Mouse (Mus musculus): ENCODE measurements at regions not wholly inside any gene's neighbourhood (a gene's known extent, or its start where the extent isn't known, plus 50 kb on each side); places are given as distances from the start of the nearest gene placed in this dataset.

DNA sequence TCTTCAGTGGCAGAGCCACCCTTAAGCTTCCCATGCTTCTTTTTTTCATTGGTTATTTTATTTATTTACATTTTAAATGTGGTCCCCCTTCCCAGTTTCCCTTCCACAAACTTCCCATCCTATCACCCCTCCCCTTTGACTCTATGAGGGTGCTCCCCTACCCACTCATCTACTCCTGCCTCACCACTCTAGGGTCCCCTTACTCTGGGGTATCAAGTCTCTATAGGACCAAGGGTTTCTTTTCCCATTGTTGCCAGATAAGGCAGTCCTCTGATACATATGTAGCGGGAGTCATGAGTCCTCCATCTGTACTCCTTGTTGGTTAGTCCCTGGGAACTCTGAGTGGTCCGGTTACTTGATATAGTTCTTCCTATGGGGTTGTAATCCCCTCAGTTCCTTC is 110.6 kb upstream of the Fgf10 start:
- no peak overlapping the region for H3K4me3 ChIP-seq (ENCODE audit: low read depth, low read length)
- no peaks in the 10 kb centered on the region for H3K4me1 ChIP-seq (replicated peaks; ENCODE audit: control insufficient read depth, insufficient read depth, low read length)
- no peaks in the 10 kb centered on the region for H3K27me3 ChIP-seq (replicated peaks; ENCODE audit: control insufficient read depth, insufficient read depth, low read length)
- 88% methylated on average over 2 of the region's 2 CpGs for WGBS
- no peaks in the 10 kb centered on the region for H3K36me3 ChIP-seq (ENCODE audit: control insufficient read depth, insufficient read depth)
- ATAC-seq, result no peak
- no peaks in the 10 kb centered on the region for H3K9me3 ChIP-seq (ENCODE audit: control insufficient read depth)
- H3K27ac ChIP-seq (ENCODE audit: low read depth, low read length), result no peak overlapping the region
- TF ChIP-seq CTCF (IDR thresholded peaks at IDR 0.05; ENCODE audit: low read depth), result no peak
- no peak overlapping the region for H3K4me2 ChIP-seq (replicated peaks; ENCODE audit: low read depth)
- H3K9ac ChIP-seq (ENCODE audit: low read depth, low read length), result no peak overlapping the region

DNA sequence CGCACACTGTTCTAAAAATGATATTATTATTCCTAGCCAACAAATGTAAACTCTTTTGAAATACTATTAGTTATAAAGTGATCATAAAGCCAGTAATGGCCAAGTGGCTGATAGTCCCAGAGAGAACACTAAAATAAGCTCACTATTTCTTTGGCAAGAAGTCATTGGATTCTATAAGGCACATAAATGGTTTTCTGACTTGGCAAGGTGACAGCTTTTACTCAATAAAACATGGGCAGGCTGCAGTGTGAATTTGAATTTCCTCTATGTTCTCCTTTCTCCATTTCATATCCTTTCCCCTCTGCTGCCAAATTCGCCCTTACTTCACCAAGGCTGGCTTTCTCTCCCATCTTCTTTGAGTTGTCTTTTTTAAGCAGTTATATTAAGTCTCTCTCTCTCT is 117.6 kb upstream of the Fgf10 start:
- WGBS, result 78% methylated on average over 2 of the region's 2 CpGs
- Histone ChIP-seq H3K4me2 (replicated peaks; ENCODE audit: low read depth) (no peak overlapping the region), H3K4me3 (ENCODE audit: low read depth, low read length) (no peak overlapping the region), H3K27ac (ENCODE audit: low read depth, low read length) (no peak overlapping the region), H3K9me3 (ENCODE audit: control insufficient read depth) (no peaks in the 10 kb centered on the region), H3K9ac (ENCODE audit: low read depth, low read length) (no peak overlapping the region), H3K4me1 (replicated peaks; ENCODE audit: control insufficient read depth, insufficient read depth, low read length) (no peaks in the 10 kb centered on the region), H3K36me3 (ENCODE audit: control insufficient read depth, insufficient read depth) (no peaks in the 10 kb centered on the region), H3K27me3 (replicated peaks; ENCODE audit: control insufficient read depth, insufficient read depth, low read length) (no peaks in the 10 kb centered on the region)
- no peak for TF ChIP-seq CTCF (IDR thresholded peaks at IDR 0.05; ENCODE audit: low read depth)
- ATAC-seq, result no peak

DNA sequence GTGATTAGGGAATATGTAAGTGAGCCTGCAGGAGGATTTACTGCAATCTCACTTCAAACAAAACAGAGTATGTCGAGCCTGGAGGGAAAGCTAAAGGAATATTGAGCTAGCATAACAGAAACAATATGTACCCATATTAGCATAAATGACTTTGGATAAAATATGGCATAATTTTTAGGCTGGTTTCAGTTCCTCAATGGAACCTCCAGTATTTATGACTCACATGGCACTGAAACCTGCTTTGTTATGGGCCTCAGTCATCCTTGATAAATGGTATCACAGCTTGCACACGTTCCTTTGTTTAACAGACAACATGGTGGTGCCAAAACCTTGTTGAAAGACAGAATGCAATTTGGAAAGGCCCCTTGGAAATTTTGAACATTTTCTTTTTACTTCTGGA is 130.8 kb upstream of the Fgf10 start:
- no peak for TF ChIP-seq CTCF (IDR thresholded peaks at IDR 0.05; ENCODE audit: low read depth)

DNA sequence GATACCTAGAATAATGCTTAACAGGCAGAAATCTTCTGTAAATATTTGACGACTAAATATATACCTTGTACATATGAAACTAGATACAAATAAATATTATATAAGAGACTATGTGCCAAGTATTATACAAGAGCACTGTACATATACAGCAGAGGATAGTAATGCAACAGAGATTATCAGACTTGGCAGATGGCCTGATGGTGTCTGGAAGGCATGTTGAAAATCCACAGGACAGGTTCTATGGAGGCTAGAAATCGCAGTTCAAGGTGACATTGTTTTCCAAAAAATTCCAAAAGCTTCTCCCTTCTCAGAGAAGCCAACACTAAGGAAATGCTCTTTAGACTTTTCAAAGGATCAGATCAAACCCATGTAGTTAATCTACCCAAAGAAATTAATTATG is 126.9 kb upstream of the Mrps30 start:
- no peaks in the 10 kb centered on the region for H3K27me3 ChIP-seq (replicated peaks; ENCODE audit: control insufficient read depth, insufficient read depth, low read length)
- H3K9ac ChIP-seq (ENCODE audit: low read depth, low read length), result no peak overlapping the region
- no peak overlapping the region for H3K27ac ChIP-seq (ENCODE audit: low read depth, low read length)
- H3K9me3 ChIP-seq (ENCODE audit: control insufficient read depth), result no peaks in the 10 kb centered on the region
- 69% methylated on average over 2 of the region's 2 CpGs for WGBS
- no peak for TF ChIP-seq CTCF (IDR thresholded peaks at IDR 0.05; ENCODE audit: low read depth)
- no peak overlapping the region for H3K4me2 ChIP-seq (replicated peaks; ENCODE audit: low read depth)
- ATAC-seq, result no peak
- no peaks in the 10 kb centered on the region for H3K36me3 ChIP-seq (ENCODE audit: control insufficient read depth, insufficient read depth)
- no peak overlapping the region for H3K4me3 ChIP-seq (ENCODE audit: low read depth, low read length)
- H3K4me1 ChIP-seq (replicated peaks; ENCODE audit: control insufficient read depth, insufficient read depth, low read length), result no peaks in the 10 kb centered on the region

More for the DNA sequence above, 130.8 kb upstream of the Fgf10 start:
- H3K4me1 ChIP-seq (replicated peaks; ENCODE audit: control insufficient read depth, insufficient read depth, low read length), result no peaks in the 10 kb centered on the region
- WGBS, result 45% methylated on average over 2 of the region's 2 CpGs
- H3K9ac ChIP-seq (ENCODE audit: low read depth, low read length), result no peak overlapping the region
- H3K36me3 ChIP-seq (ENCODE audit: control insufficient read depth, insufficient read depth), result no peaks in the 10 kb centered on the region
- no peak overlapping the region for H3K4me2 ChIP-seq (replicated peaks; ENCODE audit: low read depth)
- no peaks in the 10 kb centered on the region for H3K27me3 ChIP-seq (replicated peaks; ENCODE audit: control insufficient read depth, insufficient read depth, low read length)
- H3K4me3 ChIP-seq (ENCODE audit: low read depth, low read length), result no peak overlapping the region
- ATAC-seq, result no peak
- no peak overlapping the region for H3K27ac ChIP-seq (ENCODE audit: low read depth, low read length)
- no peaks in the 10 kb centered on the region for H3K9me3 ChIP-seq (ENCODE audit: control insufficient read depth)

DNA sequence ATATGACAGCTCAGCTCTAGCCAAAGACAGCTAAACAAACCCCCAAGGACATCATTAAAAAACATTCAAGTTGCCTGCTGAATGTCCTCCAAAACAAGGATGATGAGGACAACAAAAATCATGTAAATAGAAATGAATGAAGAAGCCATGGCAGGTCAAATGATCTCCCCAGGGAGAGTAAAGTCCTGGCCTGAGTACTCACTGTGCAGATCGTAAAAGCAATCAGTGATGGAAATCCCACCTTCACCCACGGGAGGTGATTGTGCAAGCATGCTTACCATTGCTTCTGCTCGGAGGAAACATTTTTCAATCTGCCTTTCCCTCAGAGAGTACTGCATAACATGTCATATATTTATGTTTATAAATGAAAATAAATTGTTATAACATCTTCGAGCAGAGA is 119.1 kb upstream of the Mrps30 start:
- H3K36me3 ChIP-seq (ENCODE audit: control insufficient read depth, insufficient read depth), result no peaks in the 10 kb centered on the region
- no peaks in the 10 kb centered on the region for H3K9me3 ChIP-seq (ENCODE audit: control insufficient read depth)
- H3K4me1 ChIP-seq (replicated peaks; ENCODE audit: control insufficient read depth, insufficient read depth, low read length), result no peaks in the 10 kb centered on the region
- TF ChIP-seq CTCF (IDR thresholded peaks at IDR 0.05; ENCODE audit: low read depth), result no peak
- WGBS, result 50% methylated on average over 4 of the region's 4 CpGs
- H3K27ac ChIP-seq (ENCODE audit: low read depth, low read length), result no peak overlapping the region
- H3K27me3 ChIP-seq (replicated peaks; ENCODE audit: control insufficient read depth, insufficient read depth, low read length), result no peaks in the 10 kb centered on the region
- no peak for ATAC-seq
- no peak overlapping the region for H3K9ac ChIP-seq (ENCODE audit: low read depth, low read length)
- H3K4me3 ChIP-seq (ENCODE audit: low read depth, low read length), result no peak overlapping the region
- H3K4me2 ChIP-seq (replicated peaks; ENCODE audit: low read depth), result no peak overlapping the region

DNA sequence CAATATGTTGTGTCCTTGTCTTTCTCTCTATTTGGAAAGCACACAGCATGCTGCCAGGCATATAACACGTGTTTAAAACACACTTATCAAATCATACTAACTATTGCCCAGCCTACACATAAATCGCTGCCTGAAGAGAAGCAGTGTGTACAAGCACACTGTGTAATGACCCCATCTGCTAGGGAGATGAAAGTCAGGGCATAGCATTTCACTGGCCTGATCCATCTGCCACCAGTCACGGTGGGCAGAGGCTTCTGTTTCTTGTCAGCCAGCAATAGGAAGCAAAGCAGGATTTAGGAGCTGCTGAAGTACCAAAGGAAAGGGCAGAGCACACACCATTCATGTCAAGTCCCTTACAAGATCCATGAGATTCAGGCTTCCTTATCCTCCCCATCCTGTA is 103.6 kb upstream of the Mrps30 start:
- Histone ChIP-seq H3K27me3 (replicated peaks; ENCODE audit: control insufficient read depth, insufficient read depth, low read length) (no peaks in the 10 kb centered on the region), H3K4me1 (replicated peaks; ENCODE audit: control insufficient read depth, insufficient read depth, low read length) (no peaks in the 10 kb centered on the region), H3K4me3 (ENCODE audit: low read depth, low read length) (no peak overlapping the region), H3K9ac (ENCODE audit: low read depth, low read length) (no peak overlapping the region), H3K27ac (ENCODE audit: low read depth, low read length) (no peak overlapping the region), H3K36me3 (ENCODE audit: control insufficient read depth, insufficient read depth) (no peaks in the 10 kb centered on the region), H3K9me3 (ENCODE audit: control insufficient read depth) (no peaks in the 10 kb centered on the region), H3K4me2 (replicated peaks; ENCODE audit: low read depth) (no peak overlapping the region)
- TF ChIP-seq CTCF (IDR thresholded peaks at IDR 0.05; ENCODE audit: low read depth), result no peak
- 43% methylated on average over 3 of the region's 3 CpGs for WGBS
- ATAC-seq, result no peak

DNA sequence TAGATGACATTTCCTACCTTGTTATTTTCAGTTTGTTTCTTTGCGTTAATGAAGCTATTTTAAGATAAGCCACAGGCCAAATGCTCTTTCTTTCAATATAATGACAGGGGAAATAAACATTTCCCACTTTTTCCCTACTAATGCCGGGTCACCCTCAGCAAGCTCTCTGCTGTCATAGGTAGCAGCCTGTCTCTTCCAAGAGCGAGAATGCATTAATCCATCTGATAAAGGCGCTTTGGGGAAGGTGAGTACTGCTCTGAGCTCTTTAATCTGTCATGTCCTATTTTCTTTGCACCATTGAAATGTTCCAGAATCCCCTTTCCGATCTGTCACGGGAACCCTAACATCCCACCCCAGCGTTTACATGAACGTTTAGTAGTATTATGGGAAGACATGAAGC is 96.0 kb upstream of the Mrps30 start:
- Histone ChIP-seq H3K36me3 (ENCODE audit: control insufficient read depth, insufficient read depth) (no peaks in the 10 kb centered on the region), H3K4me2 (replicated peaks; ENCODE audit: low read depth) (no peak overlapping the region), H3K27ac (ENCODE audit: low read depth, low read length) (no peak overlapping the region), H3K4me1 (replicated peaks; ENCODE audit: control insufficient read depth, insufficient read depth, low read length) (no peaks in the 10 kb centered on the region), H3K27me3 (replicated peaks; ENCODE audit: control insufficient read depth, insufficient read depth, low read length) (no peaks in the 10 kb centered on the region), H3K9ac (ENCODE audit: low read depth, low read length) (no peak overlapping the region), H3K4me3 (ENCODE audit: low read depth, low read length) (no peak overlapping the region), H3K9me3 (ENCODE audit: control insufficient read depth) (no peaks in the 10 kb centered on the region)
- TF ChIP-seq CTCF (IDR thresholded peaks at IDR 0.05; ENCODE audit: low read depth), result no peak
- WGBS, result 50% methylated on average over 8 of the region's 8 CpGs
- ATAC-seq, result no peak
